Mouse (Mus musculus): ENCODE measurements around the gene Atp8b4. TPM values are rescaled to one million over a fixed set of nuclear protein-coding genes. Genes with fewer than 3 reads are reported as not detected.
A peak's percentile ranks its signal among the peaks of the same experiment; 100 is the strongest.

The Atp8b4 gene
- polyA plus RNA-seq, 1 experiment from 2014 or later = 0.12 TPM

GRCm38 (mm10) chr2:126432481-126433066 is 67.9 kb downstream of the Atp8b4 start:
- WGBS = 78% methylated on average over 9 of the region's 9 CpGs
- no peak overlapping the region for H3K4me2 ChIP-seq (replicated peaks; ENCODE audit: low read depth)
- H3K36me3 ChIP-seq (ENCODE audit: control insufficient read depth, insufficient read depth) = no peaks in the 10 kb centered on the region
- H3K27ac ChIP-seq (ENCODE audit: low read depth, low read length) = no peak overlapping the region
- ATAC-seq = no peak
- no peaks in the 10 kb centered on the region for H3K9me3 ChIP-seq (ENCODE audit: control insufficient read depth)
- no peak overlapping the region for H3K4me3 ChIP-seq (ENCODE audit: low read depth, low read length)
- no peak overlapping the region for H3K9ac ChIP-seq (ENCODE audit: low read depth, low read length)
- H3K4me1 ChIP-seq (replicated peaks; ENCODE audit: control insufficient read depth, insufficient read depth, low read length) = no peaks in the 10 kb centered on the region
- no peaks in the 10 kb centered on the region for H3K27me3 ChIP-seq (replicated peaks; ENCODE audit: control insufficient read depth, insufficient read depth, low read length)
- TF ChIP-seq CTCF (IDR thresholded peaks at IDR 0.05; ENCODE audit: low read depth) = no peak

GRCm38 (mm10) chr2:126429282-126429681 is 71.2 kb downstream of the Atp8b4 start:
- ATAC-seq = no peak
- H3K9me3 ChIP-seq (ENCODE audit: control insufficient read depth) = no peaks in the 10 kb centered on the region
- H3K36me3 ChIP-seq (ENCODE audit: control insufficient read depth, insufficient read depth) = no peaks in the 10 kb centered on the region
- H3K27ac ChIP-seq (ENCODE audit: low read depth, low read length) = no peak overlapping the region
- WGBS = 16% methylated on average over 3 of the region's 3 CpGs
- peak; percentile 87 for TF ChIP-seq CTCF (IDR thresholded peaks at IDR 0.05; ENCODE audit: low read depth)
- no peaks in the 10 kb centered on the region for H3K27me3 ChIP-seq (replicated peaks; ENCODE audit: control insufficient read depth, insufficient read depth, low read length)
- no peak overlapping the region for H3K4me2 ChIP-seq (replicated peaks; ENCODE audit: low read depth)
- no peaks in the 10 kb centered on the region for H3K4me1 ChIP-seq (replicated peaks; ENCODE audit: control insufficient read depth, insufficient read depth, low read length)
- no peak overlapping the region for H3K4me3 ChIP-seq (ENCODE audit: low read depth, low read length)
- H3K9ac ChIP-seq (ENCODE audit: low read depth, low read length) = no peak overlapping the region

- H3K4me3 ChIP-seq (ENCODE audit: low read depth, low read length) = no peak overlapping the region
- H3K9ac ChIP-seq (ENCODE audit: low read depth, low read length) = no peak overlapping the region
- H3K4me1 ChIP-seq (replicated peaks; ENCODE audit: control insufficient read depth, insufficient read depth, low read length) = no peaks in the 10 kb centered on the region
- WGBS = 78% methylated on average over 3 of the region's 3 CpGs
- H3K36me3 ChIP-seq (ENCODE audit: control insufficient read depth, insufficient read depth) = no peaks in the 10 kb centered on the region
- no peak for TF ChIP-seq CTCF (IDR thresholded peaks at IDR 0.05; ENCODE audit: low read depth)
- no peak for ATAC-seq
- no peak overlapping the region for H3K27ac ChIP-seq (ENCODE audit: low read depth, low read length)
- no peak overlapping the region for H3K4me2 ChIP-seq (replicated peaks; ENCODE audit: low read depth)
- H3K9me3 ChIP-seq (ENCODE audit: control insufficient read depth) = no peaks in the 10 kb centered on the region
- no peaks in the 10 kb centered on the region for H3K27me3 ChIP-seq (replicated peaks; ENCODE audit: control insufficient read depth, insufficient read depth, low read length)
Measured at GRCm38 (mm10) chr2:126425223-126425622, 75.3 kb downstream of the Atp8b4 start.

GRCm38 (mm10) chr2:126424714-126425113 is 75.8 kb downstream of the Atp8b4 start:
- Histone ChIP-seq H3K9me3 (ENCODE audit: control insufficient read depth) (no peaks in the 10 kb centered on the region), H3K4me3 (ENCODE audit: low read depth, low read length) (no peak overlapping the region), H3K27me3 (replicated peaks; ENCODE audit: control insufficient read depth, insufficient read depth, low read length) (no peaks in the 10 kb centered on the region), H3K36me3 (ENCODE audit: control insufficient read depth, insufficient read depth) (no peaks in the 10 kb centered on the region), H3K4me2 (replicated peaks; ENCODE audit: low read depth) (no peak overlapping the region), H3K4me1 (replicated peaks; ENCODE audit: control insufficient read depth, insufficient read depth, low read length) (no peaks in the 10 kb centered on the region), H3K9ac (ENCODE audit: low read depth, low read length) (no peak overlapping the region), H3K27ac (ENCODE audit: low read depth, low read length) (no peak overlapping the region)
- ATAC-seq = no peak
- TF ChIP-seq CTCF (IDR thresholded peaks at IDR 0.05; ENCODE audit: low read depth) = no peak
- 84% methylated on average over 8 of the region's 8 CpGs for WGBS

- 90% methylated on average over 2 of the region's 2 CpGs for WGBS
- no peak for TF ChIP-seq CTCF (IDR thresholded peaks at IDR 0.05; ENCODE audit: low read depth)
- Histone ChIP-seq H3K27me3 (replicated peaks; ENCODE audit: control insufficient read depth, insufficient read depth, low read length) (no peaks in the 10 kb centered on the region), H3K36me3 (ENCODE audit: control insufficient read depth, insufficient read depth) (no peaks in the 10 kb centered on the region), H3K9me3 (ENCODE audit: control insufficient read depth) (no peaks in the 10 kb centered on the region), H3K4me1 (replicated peaks; ENCODE audit: control insufficient read depth, insufficient read depth, low read length) (no peaks in the 10 kb centered on the region), H3K9ac (ENCODE audit: low read depth, low read length) (no peak overlapping the region), H3K27ac (ENCODE audit: low read depth, low read length) (no peak overlapping the region), H3K4me3 (ENCODE audit: low read depth, low read length) (no peak overlapping the region), H3K4me2 (replicated peaks; ENCODE audit: low read depth) (no peak overlapping the region)
- no peak for ATAC-seq
Measured at GRCm38 (mm10) chr2:126420901-126421300, 79.6 kb downstream of the Atp8b4 start.

- no peak overlapping the region for H3K27ac ChIP-seq (ENCODE audit: low read depth, low read length)
- H3K27me3 ChIP-seq (replicated peaks; ENCODE audit: control insufficient read depth, insufficient read depth, low read length) = no peaks in the 10 kb centered on the region
- H3K4me1 ChIP-seq (replicated peaks; ENCODE audit: control insufficient read depth, insufficient read depth, low read length) = no peaks in the 10 kb centered on the region
- TF ChIP-seq CTCF (IDR thresholded peaks at IDR 0.05; ENCODE audit: low read depth) = no peak
- H3K4me3 ChIP-seq (ENCODE audit: low read depth, low read length) = no peak overlapping the region
- no peaks in the 10 kb centered on the region for H3K36me3 ChIP-seq (ENCODE audit: control insufficient read depth, insufficient read depth)
- ATAC-seq = no peak
- WGBS = 81% methylated on average over 3 of the region's 3 CpGs
- no peak overlapping the region for H3K4me2 ChIP-seq (replicated peaks; ENCODE audit: low read depth)
- H3K9me3 ChIP-seq (ENCODE audit: control insufficient read depth) = no peaks in the 10 kb centered on the region
- no peak overlapping the region for H3K9ac ChIP-seq (ENCODE audit: low read depth, low read length)
Measured at GRCm38 (mm10) chr2:126418916-126419315, 81.6 kb downstream of the Atp8b4 start.

- no peak for ATAC-seq
- TF ChIP-seq CTCF (IDR thresholded peaks at IDR 0.05; ENCODE audit: low read depth) = no peak
- WGBS = 78% methylated on average over 2 of the region's 2 CpGs
- H3K27ac ChIP-seq (ENCODE audit: low read depth, low read length) = no peak overlapping the region
- no peak overlapping the region for H3K4me3 ChIP-seq (ENCODE audit: low read depth, low read length)
- no peaks in the 10 kb centered on the region for H3K27me3 ChIP-seq (replicated peaks; ENCODE audit: control insufficient read depth, insufficient read depth, low read length)
- H3K36me3 ChIP-seq (ENCODE audit: control insufficient read depth, insufficient read depth) = no peaks in the 10 kb centered on the region
- H3K9ac ChIP-seq (ENCODE audit: low read depth, low read length) = no peak overlapping the region
- no peaks in the 10 kb centered on the region for H3K4me1 ChIP-seq (replicated peaks; ENCODE audit: control insufficient read depth, insufficient read depth, low read length)
- no peak overlapping the region for H3K4me2 ChIP-seq (replicated peaks; ENCODE audit: low read depth)
- no peaks in the 10 kb centered on the region for H3K9me3 ChIP-seq (ENCODE audit: control insufficient read depth)
Measured at GRCm38 (mm10) chr2:126416772-126417171, 83.7 kb downstream of the Atp8b4 start.

All from intestine, postnatal 0 days (tissue).